Mouse (Mus musculus): ENCODE measurements around the gene Ddx27.
"Not testable (repeated sequence)": the region's sequence is repeated elsewhere in the genome, so short reads cannot be mapped to it uniquely, and the experiment has no call there.

Gene Ddx27

GRCm38 (mm10) chr2:167014702-167015381 lies at the start of gene Ddx27:
Gene Ddx27 (plus strand): TSS chr2:167015193.
- DNase-seq (ENCODE audit: low spot score in 2 of 2), result peak; percentile 87 to 93

DNA sequence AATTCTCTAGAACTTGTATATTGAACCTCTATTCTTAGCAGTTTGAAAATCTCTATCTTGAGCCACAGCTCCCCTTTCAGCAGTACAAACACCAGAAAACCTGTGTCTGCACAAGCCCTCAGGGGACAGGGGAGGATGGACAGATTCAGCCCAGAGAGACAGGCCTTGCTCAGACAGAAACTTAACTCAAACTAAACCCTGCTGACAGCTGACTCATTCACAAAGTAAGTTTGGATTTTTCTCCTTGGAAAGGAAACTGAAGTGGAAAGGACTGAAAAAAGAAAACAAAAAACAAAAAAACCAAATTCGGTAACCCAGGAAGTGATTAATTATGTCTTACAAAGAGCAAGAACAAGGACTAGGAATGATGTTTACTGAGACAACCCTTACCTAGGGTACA lies 41.8 kb upstream of the Ddx27 start:
- no peak for DNase-seq (ENCODE audit: low spot score in 2 of 2)

- no peak for DNase-seq (ENCODE audit: low spot score in 2 of 2)
Observed at GRCm38 (mm10) chr2:166974177-166974872, 40.7 kb upstream of the Ddx27 start.

DNA sequence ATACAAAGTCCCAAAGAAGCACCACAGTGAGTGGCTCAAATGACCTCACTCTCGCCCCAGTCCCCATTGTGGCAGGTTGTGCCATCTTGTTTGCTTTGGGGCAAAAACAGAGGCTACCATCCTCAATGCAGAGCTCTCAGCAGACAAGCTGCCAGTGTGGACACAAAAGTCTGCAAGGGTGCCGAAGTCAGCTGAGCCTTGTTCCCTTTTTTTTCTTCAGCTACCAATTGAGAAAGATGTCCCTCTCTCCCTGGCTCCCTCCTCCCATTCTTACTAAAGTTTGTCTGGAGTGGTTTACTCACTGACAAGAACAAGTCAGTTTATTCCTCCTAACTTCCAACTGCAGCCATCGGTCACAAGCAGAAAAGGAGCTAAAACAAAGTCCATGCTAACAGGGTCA lies 38.6 kb upstream of the Ddx27 start:
- DNase-seq (ENCODE audit: low spot score in 2 of 2), result peak in 1 of 2 experiments; percentile 18

- no peak for DNase-seq (ENCODE audit: low spot score in 2 of 2)
Observed at GRCm38 (mm10) chr2:166977490-166977889, 37.5 kb upstream of the Ddx27 start.

DNA sequence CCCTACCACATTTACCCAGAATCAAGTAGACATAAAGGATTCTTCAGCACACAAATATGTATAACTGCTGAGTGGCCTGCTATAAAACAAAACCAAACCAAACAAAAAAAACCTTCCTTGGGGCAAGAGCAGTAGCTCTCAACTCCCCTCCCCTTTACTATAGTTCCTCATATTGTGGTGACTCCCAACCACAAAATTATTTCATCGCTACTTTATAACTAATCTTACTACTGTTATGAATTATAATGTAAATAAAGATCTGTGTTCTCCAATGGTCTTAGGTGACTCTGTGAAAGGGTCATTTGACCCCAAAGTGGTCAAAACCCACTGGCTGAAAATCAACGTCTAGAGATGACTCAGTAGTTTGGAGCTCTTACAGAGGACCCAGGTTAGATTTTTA lies 34.8 kb upstream of the Ddx27 start:
- DNase-seq (ENCODE audit: low spot score in 2 of 2), result no peak

DNA sequence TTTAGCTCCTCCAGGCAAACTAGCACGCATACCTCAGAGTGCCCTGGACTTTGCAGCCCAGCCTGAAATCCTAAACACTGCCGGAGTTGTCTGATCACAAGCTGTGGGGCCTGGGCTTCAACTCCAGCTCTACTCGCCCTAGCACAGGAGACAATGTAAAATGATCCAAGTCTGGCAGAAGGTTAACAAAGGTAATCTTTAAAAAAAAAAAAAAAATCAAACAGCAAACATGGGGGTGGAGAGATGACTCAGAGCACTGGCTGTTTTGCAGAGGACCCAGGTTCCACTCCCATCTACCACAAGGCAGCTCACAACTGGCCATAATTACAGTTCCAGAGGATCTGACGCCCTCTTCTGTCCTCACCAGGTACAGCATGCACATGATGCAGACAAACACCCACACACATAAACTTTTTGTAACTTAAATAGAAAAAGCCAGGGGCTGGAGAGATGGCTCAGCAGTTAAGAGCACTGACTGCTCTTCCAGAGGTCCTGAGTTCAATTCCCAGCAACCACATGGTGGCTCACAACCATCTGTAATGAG lies 31.6 kb upstream of the Ddx27 start:
- no peak for DNase-seq (ENCODE audit: low spot score in 2 of 2)

DNA sequence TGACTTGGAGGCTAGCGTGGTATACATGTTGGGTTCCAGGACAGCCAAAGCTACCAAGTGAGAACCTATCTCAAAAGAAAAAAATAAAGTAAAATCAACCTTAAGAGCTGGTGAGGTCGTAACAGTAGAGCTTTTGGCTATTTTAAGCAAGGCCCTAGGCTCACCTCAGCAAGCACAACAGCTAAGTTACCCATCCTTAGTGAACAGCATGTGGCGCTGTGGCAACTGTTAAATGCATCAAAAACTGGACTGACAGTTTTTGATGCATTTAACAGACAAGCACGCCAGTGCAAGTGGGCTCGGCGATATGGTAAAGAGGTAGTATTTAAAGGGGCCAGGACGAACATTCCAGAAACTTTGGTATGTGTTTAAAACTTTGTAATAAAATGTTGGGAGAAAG lies 24.1 kb upstream of the Ddx27 start:
- DNase-seq (ENCODE audit: low spot score in 2 of 2), result no peak

GRCm38 (mm10) chr2:166991945-166992344 lies 23.0 kb upstream of the Ddx27 start:
- no peak for DNase-seq (ENCODE audit: low spot score in 2 of 2)

GRCm38 (mm10) chr2:166995021-166995795 lies 19.8 kb upstream of the Ddx27 start:
- peak in 1 of 2 experiments; percentile 6 for DNase-seq (ENCODE audit: low spot score in 2 of 2)

DNA sequence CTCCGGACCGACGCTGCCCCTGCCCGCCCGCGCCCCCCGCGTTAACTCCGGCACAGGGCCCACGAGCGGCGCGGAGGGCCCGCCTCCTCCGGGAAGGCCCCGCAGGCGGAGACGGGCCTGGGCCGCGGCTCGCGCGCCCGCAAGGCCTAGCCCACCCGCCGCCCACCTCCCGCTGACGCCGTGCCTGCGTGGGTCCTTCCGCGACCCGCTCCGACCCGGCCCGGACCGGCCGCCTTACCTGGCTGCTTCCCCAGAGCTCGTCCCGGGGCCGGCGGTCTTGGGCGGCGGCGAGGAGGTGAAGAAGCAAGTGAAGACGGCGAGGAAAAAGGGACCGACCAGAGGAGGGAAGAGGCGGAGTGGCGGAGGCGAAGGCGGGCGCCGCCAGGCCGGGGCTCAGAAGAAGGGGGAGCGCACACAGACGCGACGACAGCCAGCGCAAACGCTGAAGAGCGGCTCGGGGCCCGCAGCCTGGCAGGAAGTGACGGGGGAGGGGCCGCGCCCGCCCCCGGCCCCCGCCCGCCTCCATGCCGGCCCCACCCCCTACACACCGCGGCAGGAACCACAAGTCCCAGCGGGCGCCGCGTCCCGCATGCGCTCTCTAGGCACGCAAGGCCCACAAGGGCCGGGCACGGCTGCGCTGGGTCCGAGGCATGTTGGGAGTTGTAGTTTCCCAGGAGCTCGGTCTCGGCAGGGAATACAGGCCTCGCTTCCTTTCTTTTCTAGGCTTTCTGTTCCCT lies 19.0 kb upstream of the Ddx27 start, which contains the start of gene Stau1:
Gene Stau1, minus strand, starts transcription at position 504 of the 737 bp plus-strand sequence.
- DNase-seq (ENCODE audit: low spot score in 2 of 2), result peak; percentile 85 to 95

GRCm38 (mm10) chr2:166996533-166996894 lies 18.5 kb upstream of the Ddx27 start:
- no peak for DNase-seq (ENCODE audit: low spot score in 2 of 2)

GRCm38 (mm10) chr2:167001486-167001885 lies 13.5 kb upstream of the Ddx27 start:
- DNase-seq (ENCODE audit: low spot score in 2 of 2), result no peak

- peak; percentile 28 to 49 for DNase-seq (ENCODE audit: low spot score in 2 of 2)
Observed at GRCm38 (mm10) chr2:167004099-167004854, 10.7 kb upstream of the Ddx27 start.

GRCm38 (mm10) chr2:167006355-167006754 lies 8.6 kb upstream of the Ddx27 start:
- DNase-seq (ENCODE audit: low spot score in 2 of 2), result no peak

GRCm38 (mm10) chr2:167007001-167007491 lies 7.9 kb upstream of the Ddx27 start:
- DNase-seq (ENCODE audit: low spot score in 2 of 2), result no peak

DNA sequence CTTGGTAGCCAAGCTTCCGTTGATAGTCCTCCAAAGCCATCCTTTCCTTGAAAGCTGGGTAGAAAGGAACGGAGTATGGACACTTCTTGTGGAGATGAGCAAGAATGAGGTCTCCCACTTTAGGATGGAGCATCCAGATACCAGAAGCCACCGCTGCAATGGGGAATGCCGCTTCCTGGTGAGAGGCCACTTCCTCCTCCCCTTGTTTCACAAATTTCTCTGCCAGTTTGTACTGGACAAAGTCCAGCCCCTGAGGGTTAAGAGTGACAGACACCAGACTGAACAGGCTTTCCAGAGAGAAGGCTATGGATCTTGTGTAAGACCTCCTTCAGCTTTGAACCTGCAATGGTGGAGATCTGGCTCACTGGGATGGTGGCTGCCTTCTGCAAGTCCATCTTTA lies 7.4 kb upstream of the Ddx27 start:
- not testable (repeated sequence) for DNase-seq (ENCODE audit: low spot score in 2 of 2)

DNA sequence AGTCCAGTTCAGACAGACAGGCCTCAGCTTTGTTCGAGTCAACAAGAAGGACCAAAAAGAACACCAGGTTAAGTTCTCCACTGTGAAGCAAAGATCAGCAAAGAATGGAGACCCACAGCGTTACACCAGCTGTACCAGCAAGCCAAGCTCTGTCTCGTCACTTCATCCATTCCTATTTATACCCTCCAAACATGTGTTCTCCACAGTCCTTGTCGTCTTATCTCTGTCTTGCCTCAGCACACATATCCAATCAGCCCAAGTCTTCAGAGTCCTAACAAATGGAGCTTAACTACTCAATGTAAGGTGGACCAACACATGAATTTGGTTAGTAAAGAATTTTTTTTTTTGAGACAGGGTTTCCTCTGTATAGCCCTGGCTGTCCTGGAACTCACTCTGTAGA lies 5.5 kb upstream of the Ddx27 start:
- DNase-seq (ENCODE audit: low spot score in 2 of 2), result no peak

DNA sequence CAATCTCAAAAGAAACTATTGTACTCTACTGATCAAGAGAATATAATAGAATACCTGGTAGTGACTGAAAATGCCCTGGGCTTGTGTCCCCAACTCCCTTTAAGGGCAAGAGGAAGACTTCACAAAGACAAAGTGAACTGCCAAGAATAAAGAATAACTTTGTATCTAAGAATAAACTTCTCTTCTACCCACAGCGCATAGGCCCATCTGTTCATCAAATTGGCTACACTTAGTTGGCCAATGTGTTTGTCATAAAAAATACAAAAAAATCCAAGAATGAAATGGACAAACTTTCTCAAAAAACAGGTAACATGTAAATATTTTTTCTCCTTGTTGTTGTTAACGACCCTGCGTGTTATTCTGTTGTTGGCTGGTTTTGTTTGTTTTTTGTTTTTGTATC lies 4.4 kb upstream of the Ddx27 start:
- DNase-seq (ENCODE audit: low spot score in 2 of 2), result no peak

GRCm38 (mm10) chr2:167015382-167015718 lies 357 bp downstream of the Ddx27 start:
- no peak for DNase-seq (ENCODE audit: low spot score in 2 of 2)

DNA sequence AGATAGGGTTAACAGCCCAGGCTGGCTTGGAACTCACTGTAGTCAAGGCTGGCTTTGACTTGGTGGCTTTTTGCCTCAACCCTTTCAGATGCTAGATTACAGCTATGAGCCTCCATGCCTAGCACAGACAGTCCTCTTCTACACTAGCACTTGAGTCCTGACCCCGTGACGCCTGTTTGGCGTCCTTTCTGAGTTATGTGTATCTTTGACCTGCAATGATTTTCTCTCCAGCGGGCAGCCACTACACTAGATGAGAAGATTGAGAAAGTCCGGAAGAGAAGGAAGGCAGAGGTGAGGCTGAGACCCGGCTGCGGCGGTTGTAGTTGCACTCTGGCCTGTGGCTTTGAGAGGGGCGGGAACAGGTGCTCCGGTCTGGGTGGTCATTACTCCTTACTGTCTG lies 4.4 kb downstream of the Ddx27 start:
- DNase-seq (ENCODE audit: low spot score in 2 of 2), result no peak
